Mouse (Mus musculus) gastrocnemius, postnatal 25 days (tissue): ENCODE measurements at regions not wholly inside any gene's neighbourhood (a gene's known extent, or its start where the extent isn't known, plus 50 kb on each side); places are given as distances from the start of the nearest gene placed in this dataset.
A peak's percentile ranks its signal among the peaks of the same experiment; 100 is the strongest.

ENCODE experiments used
- DNase-seq: peaks from one replicate; pipeline ENCODE4 v3.0.0; 2022

- no peak for DNase-seq
Measured at GRCm38 (mm10) chr16:5673372-5673960, 211.7 kb upstream of the Rbfox1 start.

GRCm38 (mm10) chr16:5672871-5673270 is 212.3 kb upstream of the Rbfox1 start:
- peak; percentile 10 for DNase-seq

GRCm38 (mm10) chr16:5668403-5668967 is 216.7 kb upstream of the Rbfox1 start:
- DNase-seq, result no peak

DNA sequence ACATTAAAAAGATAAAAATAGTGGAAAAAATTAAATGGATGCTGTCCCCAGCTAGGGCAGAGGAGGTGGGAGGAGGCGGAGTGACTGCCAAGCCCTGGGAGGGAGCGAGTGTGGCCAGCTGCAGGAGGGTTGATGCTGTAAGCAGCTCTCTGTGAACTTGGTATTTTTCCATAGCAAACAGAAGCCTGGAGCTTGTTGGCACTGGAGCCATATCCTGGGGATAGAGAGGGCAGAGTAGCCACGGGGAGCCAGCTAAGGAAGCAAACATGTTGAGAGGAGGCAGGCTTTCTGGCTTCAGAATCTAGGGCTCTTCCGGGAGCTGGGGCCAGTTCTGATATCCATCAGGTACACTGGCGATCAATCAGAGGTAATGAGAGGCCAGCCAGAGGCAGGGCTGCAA is 223.2 kb upstream of the Rbfox1 start:
- no peak for DNase-seq

DNA sequence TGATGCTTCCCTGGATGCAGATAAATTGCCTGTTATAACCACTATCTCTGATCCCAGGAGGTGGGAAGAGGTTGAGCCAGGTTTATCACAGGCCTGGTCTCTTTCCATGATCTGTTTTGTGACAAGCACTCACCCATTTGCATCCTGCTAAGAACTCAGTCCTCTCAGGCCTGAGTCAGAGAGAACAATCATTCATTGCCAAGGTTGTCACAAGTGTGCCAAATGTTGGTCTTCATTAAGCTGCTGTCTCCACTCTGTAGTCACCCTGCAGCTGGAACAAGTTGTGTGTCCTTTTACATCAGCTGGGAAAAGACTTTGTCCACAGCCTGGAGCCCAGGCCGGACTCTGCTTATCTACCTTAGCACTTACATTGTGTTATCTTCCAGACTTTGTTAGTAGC is 233.6 kb upstream of the Rbfox1 start:
- no peak for DNase-seq

DNA sequence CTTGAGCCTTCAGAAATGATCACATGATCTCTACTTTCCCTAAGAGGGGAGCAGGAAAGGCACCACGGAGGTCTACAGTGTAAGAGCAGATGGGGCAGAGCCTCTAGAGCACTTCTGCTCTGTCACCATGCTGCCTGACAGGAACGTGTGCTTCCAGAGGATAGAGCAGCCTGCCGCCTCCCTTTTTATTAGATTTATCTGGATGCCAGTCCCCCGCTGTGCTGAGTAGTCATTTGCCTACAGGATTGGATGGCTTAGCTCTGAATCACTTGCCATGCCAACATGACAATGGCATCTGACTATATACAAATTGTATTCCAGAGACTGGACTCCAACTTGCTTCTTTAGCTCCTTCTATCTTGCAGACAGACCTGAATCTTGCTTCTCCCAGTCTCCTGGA is 234.2 kb upstream of the Rbfox1 start:
- DNase-seq, result no peak

DNA sequence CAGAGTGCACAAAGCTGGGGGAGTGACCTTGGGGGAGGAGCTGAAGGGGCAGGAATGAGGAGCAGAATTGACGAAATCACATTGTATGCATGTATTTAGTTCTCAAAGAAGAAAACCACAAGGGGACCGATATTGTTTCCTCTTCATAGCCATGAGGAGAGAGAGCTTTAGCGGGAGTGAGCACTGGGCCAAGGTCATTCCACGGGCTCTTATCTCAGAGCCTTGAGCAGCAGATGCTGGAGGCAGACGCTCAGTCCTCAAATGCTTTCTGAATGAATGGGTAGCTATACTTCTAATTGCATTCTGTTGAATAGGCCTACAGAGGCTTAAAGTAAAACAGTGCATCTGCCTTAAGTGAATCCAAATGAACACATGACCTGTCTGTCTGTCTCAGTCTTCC is 245.2 kb upstream of the Rbfox1 start:
- no peak for DNase-seq

DNA sequence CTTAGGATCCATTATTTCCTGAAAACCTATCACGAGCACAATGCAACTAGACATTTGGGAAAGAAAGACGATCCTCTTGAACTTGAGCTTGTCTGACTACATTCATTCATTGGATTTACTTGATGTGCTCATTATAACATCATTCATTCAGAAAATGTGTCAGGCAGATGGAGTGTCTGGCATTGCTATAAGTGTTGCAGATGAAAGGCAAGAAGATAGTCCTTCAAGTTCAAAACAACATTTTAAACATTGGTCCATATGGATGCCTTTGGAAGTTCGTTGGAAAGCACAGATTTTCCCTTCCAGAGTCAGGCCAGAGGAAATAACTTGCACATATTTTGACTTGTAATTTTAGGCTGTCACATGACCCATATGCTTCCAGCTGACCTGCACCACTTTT is 255.2 kb upstream of the Rbfox1 start:
- no peak for DNase-seq

DNA sequence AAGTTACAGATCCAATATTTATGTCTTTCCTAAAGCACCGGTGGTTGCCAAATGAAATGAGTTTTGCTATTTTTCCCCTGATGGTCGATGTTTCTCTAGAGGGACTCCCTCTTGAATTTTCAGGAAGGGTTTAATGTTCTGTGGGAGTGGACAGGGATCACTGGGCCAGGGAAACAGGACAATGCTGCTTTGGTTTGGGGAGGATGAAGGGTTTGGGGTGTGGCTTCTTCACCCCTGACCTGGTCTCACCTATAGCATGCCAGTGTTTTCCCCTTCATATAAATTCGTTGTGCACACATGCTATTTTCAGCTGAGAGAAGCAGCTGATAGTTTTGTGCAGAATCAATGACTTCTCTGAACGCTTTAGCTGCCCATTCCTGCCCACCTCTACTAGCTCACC is 257.2 kb upstream of the Rbfox1 start:
- DNase-seq, result no peak

DNA sequence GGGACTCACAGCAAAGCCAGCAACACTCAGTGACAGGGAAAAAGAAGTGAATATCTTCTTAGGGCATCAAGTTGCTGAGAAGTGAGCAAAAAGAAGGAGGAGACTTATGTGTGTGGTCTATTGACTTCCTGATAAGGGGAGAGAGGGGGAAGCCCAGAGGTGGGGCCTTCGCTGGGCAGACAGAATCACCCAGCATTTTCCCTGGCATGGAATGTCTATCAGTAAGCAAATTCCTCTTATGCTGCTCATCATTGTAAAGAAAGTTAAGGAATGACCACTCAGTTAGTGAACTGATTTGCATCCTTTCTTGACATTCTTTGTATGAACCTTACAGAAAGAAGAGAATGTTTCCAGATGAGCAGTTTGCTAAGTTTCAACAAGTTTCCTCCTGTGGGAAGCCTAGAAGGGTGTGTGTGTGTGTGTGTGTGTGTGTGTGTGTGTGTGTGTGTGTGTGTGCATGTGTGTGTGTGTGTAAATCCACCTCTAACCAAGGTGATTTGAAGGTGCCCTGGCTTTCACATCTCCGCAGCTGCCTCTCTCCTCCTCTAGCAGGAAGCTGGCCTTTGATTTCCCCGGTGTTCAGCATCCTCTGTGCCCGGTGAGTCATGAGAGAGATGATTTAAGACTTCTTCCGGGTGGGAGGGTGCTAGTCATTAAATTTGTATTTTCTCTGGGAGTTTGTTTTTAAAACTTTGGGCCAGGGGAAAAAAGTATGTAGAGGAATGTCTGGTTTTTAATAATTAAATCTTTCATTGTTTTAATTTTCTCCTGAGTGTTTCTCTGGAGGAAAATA is 257.8 kb upstream of the Rbfox1 start:
- no peak for DNase-seq

- DNase-seq, result no peak
Measured at GRCm38 (mm10) chr16:5625159-5625558, 260.0 kb upstream of the Rbfox1 start.

GRCm38 (mm10) chr16:5620566-5620965 is 264.6 kb upstream of the Rbfox1 start:
- DNase-seq, result no peak

DNA sequence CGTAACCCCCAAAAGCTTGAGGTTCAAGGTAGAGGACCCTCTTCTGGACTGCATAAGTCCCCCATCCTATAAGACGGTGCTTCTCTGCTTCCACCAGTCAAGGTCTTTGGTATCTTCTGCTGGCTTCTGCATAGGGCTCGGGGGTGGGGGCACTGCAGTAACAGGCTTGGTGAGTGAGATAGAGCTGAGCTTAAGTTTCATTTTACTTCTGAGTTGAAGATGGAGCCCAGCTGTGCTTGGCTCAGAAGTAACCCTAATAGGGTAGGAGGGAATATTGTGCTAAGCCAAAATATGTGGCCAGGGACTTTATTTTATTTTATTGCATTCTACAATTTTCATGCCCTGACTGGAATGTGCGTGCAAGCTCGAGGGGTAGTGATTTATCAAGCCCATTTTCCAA is 268.8 kb upstream of the Rbfox1 start:
- no peak for DNase-seq

GRCm38 (mm10) chr16:5595359-5595758 is 289.8 kb upstream of the Rbfox1 start:
- no peak for DNase-seq

- no peak for DNase-seq
Measured at GRCm38 (mm10) chr16:5578333-5578732, 306.8 kb upstream of the Rbfox1 start.

DNA sequence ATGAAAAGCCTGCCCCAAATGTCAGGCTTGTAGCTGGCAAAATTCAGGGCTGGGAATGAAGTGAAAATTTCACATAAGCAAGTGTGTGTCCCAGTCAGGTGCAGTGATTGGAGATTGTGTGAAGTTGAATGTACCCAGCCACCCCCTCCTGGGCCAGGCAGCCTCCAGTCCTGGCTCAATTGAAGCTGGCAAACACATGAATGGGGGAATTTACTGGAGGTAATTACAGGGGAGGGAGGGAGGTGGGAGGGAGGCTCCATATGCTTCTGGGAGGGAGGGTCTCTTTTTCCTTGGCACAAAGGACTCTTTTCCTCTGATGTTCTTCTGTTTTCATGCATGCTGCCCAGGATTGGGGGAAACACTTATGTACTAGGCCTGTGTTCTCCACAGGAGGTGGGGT is 312.4 kb upstream of the Rbfox1 start:
- no peak for DNase-seq

DNA sequence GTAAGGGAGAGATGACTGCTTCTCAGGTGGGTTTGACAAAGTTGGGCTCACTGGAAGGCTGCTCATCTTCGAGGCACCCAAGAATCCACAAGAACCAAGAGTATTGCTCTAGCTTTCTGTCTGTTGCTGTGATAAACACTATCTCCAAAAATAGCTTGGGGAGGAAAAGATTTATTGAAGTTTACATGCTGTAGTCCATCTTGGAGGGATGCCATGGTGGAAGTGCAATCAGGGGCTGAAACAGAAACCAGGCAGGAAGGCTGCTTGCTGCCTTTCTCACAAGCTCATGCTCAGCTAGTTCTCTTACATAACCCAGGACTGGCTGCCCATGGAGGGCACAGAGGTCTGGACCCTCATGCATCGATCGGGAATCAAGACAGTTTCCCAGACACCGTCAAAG is 314.5 kb upstream of the Rbfox1 start:
- DNase-seq, result no peak

DNA sequence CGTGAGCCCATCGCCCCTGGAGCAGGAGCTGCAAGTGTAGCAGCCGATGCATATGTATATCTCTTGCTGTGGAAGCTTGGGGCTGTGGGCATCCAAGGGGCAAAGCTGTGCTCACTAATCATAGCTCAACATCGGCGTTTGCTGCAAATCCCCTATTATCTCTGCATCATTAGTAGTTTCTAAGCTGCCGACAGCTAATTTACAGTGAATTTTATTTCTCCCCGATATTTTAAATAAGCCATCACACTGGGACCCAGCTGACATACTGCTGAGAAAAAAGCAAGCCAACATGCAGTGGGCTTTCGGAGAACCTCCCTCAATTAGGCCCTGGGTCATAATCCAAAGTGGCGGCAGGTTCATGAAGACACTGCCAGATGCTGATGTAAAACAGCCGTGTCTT is 313.3 kb upstream of the Eef2kmt start:
- DNase-seq, result no peak

DNA sequence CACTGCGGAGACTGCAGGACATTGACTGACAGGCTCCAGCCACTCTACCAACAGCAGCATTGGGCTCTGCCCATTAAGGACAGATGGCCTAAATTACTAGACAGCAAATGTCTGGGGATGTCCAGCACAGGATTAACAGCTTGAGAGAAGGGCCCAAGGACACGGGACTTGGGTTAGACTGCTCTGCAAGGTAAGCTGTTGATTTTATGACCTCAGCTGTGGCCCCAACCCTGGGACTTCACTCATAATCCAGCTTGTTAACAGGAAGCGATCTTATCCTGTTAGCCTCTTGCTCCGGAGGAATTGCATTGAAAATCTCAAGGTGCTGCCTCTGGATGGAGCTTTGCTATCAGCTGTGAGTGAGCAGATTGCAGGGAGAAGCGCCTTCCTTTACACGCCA is 293.2 kb upstream of the Eef2kmt start:
- DNase-seq, result no peak

- no peak for DNase-seq
Measured at GRCm38 (mm10) chr16:5548602-5549001, 292.8 kb upstream of the Eef2kmt start.

GRCm38 (mm10) chr16:5546808-5547207 is 291.0 kb upstream of the Eef2kmt start:
- no peak for DNase-seq

DNA sequence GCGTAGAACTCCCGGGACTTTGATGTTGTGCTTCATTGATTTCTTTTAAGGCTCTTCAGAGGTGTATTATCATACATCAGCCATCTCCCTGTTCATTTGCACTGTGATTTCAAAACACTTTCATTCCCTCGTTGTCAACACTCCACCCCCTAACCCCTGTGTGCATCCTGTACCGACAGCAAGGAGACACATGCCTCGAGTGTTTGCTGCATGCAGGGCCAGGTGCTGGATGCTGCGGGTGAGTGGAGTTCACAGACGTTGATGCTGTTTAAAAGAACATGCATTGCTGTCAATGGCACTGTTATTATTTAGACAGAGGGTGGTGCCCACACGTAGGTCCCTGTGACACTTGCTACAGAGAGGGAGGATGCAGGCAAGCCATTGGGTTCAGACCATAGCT is 290.0 kb upstream of the Eef2kmt start:
- DNase-seq, result no peak

DNA sequence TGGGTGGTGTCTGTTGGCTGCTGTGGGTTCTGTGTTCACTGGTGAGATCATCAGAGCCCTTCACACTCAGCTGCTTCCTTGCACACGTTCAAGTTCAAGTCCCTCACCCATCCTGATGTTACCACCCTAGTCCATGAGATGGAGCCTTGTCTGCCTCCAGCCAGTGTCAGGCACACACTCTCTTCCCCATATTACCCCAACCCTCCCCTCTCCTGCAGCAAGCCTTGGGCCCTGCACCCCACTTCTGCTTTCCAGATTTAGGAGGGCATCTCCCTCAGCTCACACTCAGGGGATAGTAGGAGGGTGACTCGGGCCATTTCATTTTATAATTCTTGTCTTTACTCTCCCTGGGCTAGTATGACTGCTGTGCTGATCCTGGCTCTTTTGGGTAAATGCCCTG is 288.7 kb upstream of the Eef2kmt start:
- DNase-seq, result no peak
